Mouse (Mus musculus) hindbrain, embryonic 13.5 days (tissue): ENCODE measurements at regions not wholly inside any gene's neighbourhood (a gene's known extent, or its start where the extent isn't known, plus 50 kb on each side); places are given as distances from the start of the nearest gene placed in this dataset.

Source experiments
- ATAC-seq: fragments of 200-750 bp; cut with Nextera tagmentation; 2 replicates; pipeline ENCODE4 v1.8.0; 2017; ENCODE audit warnings: moderate TSS enrichment; ENCODE audit not compliant: low FRiP score
- H3K27ac ChIP-seq: fragments of 300-500 bp; sonication (generic); 2 replicates; pipeline ENCODE4 v1.5.1; 2015; ENCODE audit warnings: inconsistent platforms, mild to moderate bottlenecking, moderate library complexity
- H3K27me3 ChIP-seq: fragments of 300-500 bp; sonication (generic); 2 replicates; pipeline ENCODE4 v1.6.1; 2015; ENCODE audit warnings: mild to moderate bottlenecking, inconsistent platforms
- H3K36me3 ChIP-seq: fragments of 300-500 bp; sonication (generic); 2 replicates; pipeline ENCODE4 v1.6.1; 2015; ENCODE audit warnings: mild to moderate bottlenecking, inconsistent platforms
- H3K4me1 ChIP-seq: fragments of 300-500 bp; sonication (generic); replicated peaks from 2 replicates; pipeline ENCODE4 v1.6.1; 2015; ENCODE audit warnings: inconsistent platforms
- H3K4me2 ChIP-seq: fragments of 300-500 bp; sonication (generic); 2 replicates; pipeline ENCODE4 v1.6.1; 2015; ENCODE audit warnings: inconsistent platforms, mild to moderate bottlenecking, moderate library complexity
- H3K4me3 ChIP-seq: fragments of 300-500 bp; sonication (generic); 2 replicates; pipeline ENCODE4 v1.5.1; 2015; ENCODE audit warnings: mild to moderate bottlenecking, inconsistent platforms
- H3K9ac ChIP-seq: fragments of 300-500 bp; sonication (generic); 2 replicates; pipeline ENCODE4 v1.6.1; 2015; ENCODE audit warnings: mild to moderate bottlenecking, inconsistent platforms
- H3K9me3 ChIP-seq: fragments of 300-500 bp; sonication (generic); 2 replicates; pipeline ENCODE4 v1.6.1; 2016; ENCODE audit warnings: inconsistent platforms
- WGBS: fragments of 180-500 bp; shearing (Covaris S2); methylation state at CpG from one replicate; pipeline ENCODE4 v1.1.7; 2015; 5-methylcytosine and 5-hydroxymethylcytosine counted together

GRCm38 (mm10) chr16:62981821-62982220 is 127.7 kb downstream of the Pros1 start:
- Histone ChIP-seq H3K4me2 (no peak overlapping the region), H3K27me3 (no peaks in the 10 kb centered on the region), H3K36me3 (no peaks in the 10 kb centered on the region), H3K4me3 (no peak overlapping the region), H3K9me3 (no peaks in the 10 kb centered on the region), H3K9ac (no peak overlapping the region), H3K4me1 (no peaks in the 10 kb centered on the region), H3K27ac (no peak overlapping the region)
- 58% methylated on average over 1 of the region's 1 CpGs for WGBS
- ATAC-seq = no peak

- Histone ChIP-seq H3K36me3 (no peaks in the 10 kb centered on the region), H3K9me3 (no peaks in the 10 kb centered on the region), H3K4me2 (no peak overlapping the region), H3K4me3 (no peak overlapping the region), H3K27ac (no peak overlapping the region), H3K27me3 (no peaks in the 10 kb centered on the region), H3K9ac (no peak overlapping the region), H3K4me1 (no peaks in the 10 kb centered on the region)
- ATAC-seq = no peak
- 78% methylated on average over 4 of the region's 4 CpGs for WGBS
Observed at GRCm38 (mm10) chr16:62982558-62982957, 128.5 kb downstream of the Pros1 start.

GRCm38 (mm10) chr16:62995555-62995954 is 141.4 kb downstream of the Pros1 start:
- H3K9me3 ChIP-seq = no peaks in the 10 kb centered on the region
- no peak overlapping the region for H3K4me3 ChIP-seq
- no peak for ATAC-seq
- no peak overlapping the region for H3K9ac ChIP-seq
- H3K4me2 ChIP-seq = no peak overlapping the region
- H3K27me3 ChIP-seq = no peaks in the 10 kb centered on the region
- H3K36me3 ChIP-seq = no peaks in the 10 kb centered on the region
- H3K27ac ChIP-seq = no peak overlapping the region
- WGBS = 78% methylated on average over 3 of the region's 3 CpGs
- no peaks in the 10 kb centered on the region for H3K4me1 ChIP-seq

GRCm38 (mm10) chr16:63011151-63011734 is 157.1 kb downstream of the Pros1 start:
- Histone ChIP-seq H3K4me1 (no peaks in the 10 kb centered on the region), H3K36me3 (no peaks in the 10 kb centered on the region), H3K4me3 (no peak overlapping the region), H3K9me3 (no peaks in the 10 kb centered on the region), H3K27ac (no peak overlapping the region), H3K4me2 (no peak overlapping the region), H3K27me3 (no peaks in the 10 kb centered on the region), H3K9ac (no peak overlapping the region)
- 20% methylated on average over 4 of the region's 4 CpGs for WGBS
- no peak for ATAC-seq

- H3K4me2 ChIP-seq = no peak overlapping the region
- no peak for ATAC-seq
- H3K27ac ChIP-seq = no peak overlapping the region
- H3K4me1 ChIP-seq = no peaks in the 10 kb centered on the region
- H3K9ac ChIP-seq = no peak overlapping the region
- H3K27me3 ChIP-seq = no peaks in the 10 kb centered on the region
- WGBS = 32% methylated on average over 7 of the region's 7 CpGs
- no peaks in the 10 kb centered on the region for H3K36me3 ChIP-seq
- H3K9me3 ChIP-seq = no peaks in the 10 kb centered on the region
- no peak overlapping the region for H3K4me3 ChIP-seq
Observed at GRCm38 (mm10) chr16:63014453-63014852, 160.3 kb downstream of the Pros1 start.

- peak; percentile 59; the same call in 1 of the 2 replicates for ATAC-seq
- H3K9ac ChIP-seq = no peak overlapping the region
- no peaks in the 10 kb centered on the region for H3K36me3 ChIP-seq
- no peak overlapping the region for H3K4me2 ChIP-seq
- no peak overlapping the region for H3K27ac ChIP-seq
- WGBS = 48% methylated on average over 1 of the region's 1 CpGs
- H3K27me3 ChIP-seq = no peaks in the 10 kb centered on the region
- H3K4me1 ChIP-seq = no peaks in the 10 kb centered on the region
- H3K9me3 ChIP-seq = no peaks in the 10 kb centered on the region
- H3K4me3 ChIP-seq = no peak overlapping the region
Observed at GRCm38 (mm10) chr16:63016144-63016543, 162.0 kb downstream of the Pros1 start.

GRCm38 (mm10) chr16:63016658-63017057 is 162.6 kb downstream of the Pros1 start:
- no peak for ATAC-seq
- 47% methylated on average over 2 of the region's 2 CpGs for WGBS
- H3K36me3 ChIP-seq = no peaks in the 10 kb centered on the region

GRCm38 (mm10) chr16:63030399-63030798 is 176.3 kb downstream of the Pros1 start:
- H3K4me2 ChIP-seq = no peak overlapping the region
- H3K4me3 ChIP-seq = no peak overlapping the region
- no peak overlapping the region for H3K9ac ChIP-seq
- no peaks in the 10 kb centered on the region for H3K36me3 ChIP-seq
- H3K4me1 ChIP-seq = peaks cover 16% of the 10 kb centered on the region
- 82% methylated on average over 4 of the region's 4 CpGs for WGBS
- no peaks in the 10 kb centered on the region for H3K27me3 ChIP-seq
- no peak for ATAC-seq
- H3K9me3 ChIP-seq = no peaks in the 10 kb centered on the region
- H3K27ac ChIP-seq = peak overlapping the region; percentile 1; the same call in 1 of the 2 replicates

More at GRCm38 (mm10) chr16:63016658-63017057, 162.6 kb downstream of the Pros1 start:
- H3K4me3 ChIP-seq = no peak overlapping the region
- H3K4me1 ChIP-seq = no peaks in the 10 kb centered on the region
- no peaks in the 10 kb centered on the region for H3K27me3 ChIP-seq
- no peak overlapping the region for H3K27ac ChIP-seq
- no peaks in the 10 kb centered on the region for H3K9me3 ChIP-seq
- no peak overlapping the region for H3K9ac ChIP-seq
- no peak overlapping the region for H3K4me2 ChIP-seq

- 10% methylated on average over 5 of the region's 5 CpGs for WGBS
- 0 out of 2 replicates have a peak, but pooled peaks have one; percentile 32 for ATAC-seq
- no peaks in the 10 kb centered on the region for H3K27me3 ChIP-seq
- no peak overlapping the region for H3K4me2 ChIP-seq
- peaks cover 16% of the 10 kb centered on the region for H3K4me1 ChIP-seq
- H3K9ac ChIP-seq = no peak overlapping the region
- no peak overlapping the region for H3K4me3 ChIP-seq
- H3K27ac ChIP-seq = 0 out of 2 replicates have a peak overlapping the region, but pooled peaks have one; percentile 19
- no peaks in the 10 kb centered on the region for H3K9me3 ChIP-seq
- H3K36me3 ChIP-seq = no peaks in the 10 kb centered on the region
Observed at GRCm38 (mm10) chr16:63031035-63031434, 176.9 kb downstream of the Pros1 start.

- no peak overlapping the region for H3K9ac ChIP-seq
- H3K27ac ChIP-seq = 0 out of 2 replicates have a peak overlapping the region, but pooled peaks have one; percentile 19
- WGBS = 26% methylated on average over 6 of the region's 6 CpGs
- H3K9me3 ChIP-seq = no peaks in the 10 kb centered on the region
- no peaks in the 10 kb centered on the region for H3K27me3 ChIP-seq
- no peak overlapping the region for H3K4me2 ChIP-seq
- H3K4me1 ChIP-seq = peaks cover 16% of the 10 kb centered on the region
- no peak overlapping the region for H3K4me3 ChIP-seq
- ATAC-seq = no peak
- H3K36me3 ChIP-seq = no peaks in the 10 kb centered on the region
Observed at GRCm38 (mm10) chr16:63031802-63032201, 177.7 kb downstream of the Pros1 start.

- 68% methylated on average over 1 of the region's 1 CpGs for WGBS
- H3K27me3 ChIP-seq = no peaks in the 10 kb centered on the region
- no peak for ATAC-seq
- no peaks in the 10 kb centered on the region for H3K4me1 ChIP-seq
- no peak overlapping the region for H3K4me2 ChIP-seq
- H3K4me3 ChIP-seq = no peak overlapping the region
- H3K36me3 ChIP-seq = no peaks in the 10 kb centered on the region
- H3K9me3 ChIP-seq = no peaks in the 10 kb centered on the region
- no peak overlapping the region for H3K9ac ChIP-seq
- no peak overlapping the region for H3K27ac ChIP-seq
Observed at GRCm38 (mm10) chr16:63049100-63049499, 195.0 kb downstream of the Pros1 start.

- no peak overlapping the region for H3K4me2 ChIP-seq
- ATAC-seq = no peak
Observed at GRCm38 (mm10) chr16:63062883-63063282, 208.8 kb downstream of the Pros1 start.

GRCm38 (mm10) chr16:63069987-63070386 is 215.9 kb downstream of the Pros1 start:
- no peaks in the 10 kb centered on the region for H3K27me3 ChIP-seq
- no peaks in the 10 kb centered on the region for H3K36me3 ChIP-seq
- no peak overlapping the region for H3K27ac ChIP-seq
- H3K4me3 ChIP-seq = no peak overlapping the region
- no peaks in the 10 kb centered on the region for H3K4me1 ChIP-seq
- H3K4me2 ChIP-seq = no peak overlapping the region
- H3K9ac ChIP-seq = no peak overlapping the region
- ATAC-seq = no peak
- WGBS = 92% methylated on average over 2 of the region's 2 CpGs
- no peaks in the 10 kb centered on the region for H3K9me3 ChIP-seq

More at GRCm38 (mm10) chr16:63062883-63063282, 208.8 kb downstream of the Pros1 start:
- Histone ChIP-seq H3K9me3 (no peaks in the 10 kb centered on the region; the same call in 1 of the 2 replicates), H3K36me3 (no peaks in the 10 kb centered on the region), H3K4me1 (no peaks in the 10 kb centered on the region), H3K4me3 (no peak overlapping the region), H3K27me3 (no peaks in the 10 kb centered on the region), H3K27ac (no peak overlapping the region), H3K9ac (no peak overlapping the region)
